Mouse (Mus musculus) CH12.LX (cell line): Measurements from ENCODE around the gene Scd2. TPM values are rescaled to one million over a fixed set of nuclear protein-coding genes. Genes with fewer than 3 reads are reported as not detected.

Experiments used
- DNase-seq: peaks from one replicate; pipeline ENCODE4 v3.0.0-alpha.2; 2013; ENCODE audit errors: extremely low read depth
- H3K27ac ChIP-seq: 2 replicates; pipeline ENCODE4 v1.5.1; 2012; ENCODE audit warnings: low read depth, mild to moderate bottlenecking, control low read depth, moderate library complexity; ENCODE audit not compliant: insufficient read depth
- H3K27me3 ChIP-seq: replicated peaks from 2 replicates; pipeline ENCODE3; 2012; ENCODE audit warnings: inconsistent platforms
- H3K36me3 ChIP-seq, 2 experiments: replicated peaks in 1 of 2; 2 replicates each; pipeline versions ENCODE3 to v1.6.1; 2012; ENCODE audit warnings: inconsistent platforms in 1 of 2, low read length in 1 of 2, mild to moderate bottlenecking in 1 of 2, mixed read lengths in 1 of 2, moderate library complexity in 1 of 2; ENCODE audit not compliant: control insufficient read depth in 1 of 2, insufficient read depth in 1 of 2
- H3K4me1 ChIP-seq, 2 experiments: 2 replicates each; pipeline ENCODE4 v1.6.1; 2012; ENCODE audit warnings: inconsistent platforms in 1 of 2, moderate library complexity in 1 of 2; ENCODE audit not compliant: insufficient read depth in 2 of 2, control insufficient read depth in 1 of 2
- H3K4me2 ChIP-seq: 2 replicates; pipeline ENCODE4 v1.6.1; 2012; ENCODE audit warnings: low read depth, mild to moderate bottlenecking, control low read depth; ENCODE audit not compliant: poor library complexity, insufficient read depth, severe bottlenecking
- H3K4me3 ChIP-seq, 3 experiments: fragments of 150-350 bp in 1 of 3; sonication (generic) in 1 of 3; replicated peaks in 1 of 3; 2 replicates each; pipeline versions ENCODE3 to v1.5.1; 2011 to 2012; ENCODE audit warnings: low read depth in 2 of 3, low read length in 2 of 3, mild to moderate bottlenecking in 2 of 3, moderate library complexity in 2 of 3, control low read depth in 1 of 3, improper control_type of control experiment in 1 of 3, inconsistent platforms in 1 of 3, mixed read lengths in 1 of 3; ENCODE audit not compliant: poor library complexity in 1 of 3
- H3K79me2 ChIP-seq: replicated peaks from 2 replicates; pipeline ENCODE4 v1.6.1; 2012; ENCODE audit warnings: mild to moderate bottlenecking, moderate library complexity; ENCODE audit not compliant: control insufficient read depth, poor library complexity, insufficient read depth, severe bottlenecking; ENCODE audit errors: extremely low read depth
- H3K9ac ChIP-seq: 2 replicates; pipeline ENCODE4 v1.6.1; 2012; ENCODE audit warnings: low read depth, mild to moderate bottlenecking, control low read depth, moderate library complexity; ENCODE audit not compliant: insufficient read depth
- H3K9me3 ChIP-seq: replicated peaks from 2 replicates; pipeline ENCODE3; 2012; ENCODE audit warnings: low read length, inconsistent platforms, mixed read lengths
- CHD1 ChIP-seq: IDR thresholded peaks from 2 replicates; pipeline ENCODE4 v1.6.1; 2012; ENCODE audit warnings: low read depth, low read length, improper control_type of control experiment, inconsistent platforms
- CTCF ChIP-seq, 2 experiments: IDR thresholded peaks in 1 of 2; conservative IDR thresholded peaks in 1 of 2; 2 replicates each; pipeline ENCODE4 v1.5.1; 2011 to 2012; ENCODE audit warnings: low read depth in 2 of 2, low read length in 2 of 2, improper control_type of control experiment in 1 of 2, inconsistent platforms in 1 of 2, mild to moderate bottlenecking in 1 of 2, moderate library complexity in 1 of 2
- E2F4 ChIP-seq: IDR thresholded peaks from 2 replicates; pipeline ENCODE4 v1.6.1; 2011; ENCODE audit warnings: low read depth, low read length, improper control_type of control experiment; ENCODE audit not compliant: insufficient replicate concordance
- EP300 ChIP-seq: IDR thresholded peaks from 2 replicates; pipeline ENCODE4 v1.6.1; 2011; ENCODE audit warnings: low read length, improper control_type of control experiment
- ETS1 ChIP-seq: conservative IDR thresholded peaks from 2 replicates; pipeline ENCODE4 v1.6.1; 2012; ENCODE audit warnings: low read depth, mild to moderate bottlenecking, inconsistent platforms, low read length, improper control_type of control experiment, moderate library complexity
- GABPA ChIP-seq: IDR thresholded peaks from 2 replicates; pipeline ENCODE4 v1.6.1; 2012; ENCODE audit warnings: low read depth, low read length, improper control_type of control experiment, inconsistent platforms; ENCODE audit not compliant: insufficient replicate concordance
- HCFC1 ChIP-seq: IDR thresholded peaks from 2 replicates; pipeline ENCODE4 v1.6.1; 2012; ENCODE audit warnings: low read depth, mild to moderate bottlenecking, inconsistent platforms, low read length, improper control_type of control experiment
- JUND ChIP-seq: conservative IDR thresholded peaks from 2 replicates; pipeline ENCODE4 v1.6.1; 2011; ENCODE audit warnings: low read depth, low read length, improper control_type of control experiment
- KAT2A ChIP-seq: IDR thresholded peaks from 2 replicates; pipeline ENCODE4 v1.6.1; 2012; ENCODE audit warnings: low read length, improper control_type of control experiment, inconsistent platforms; ENCODE audit not compliant: insufficient replicate concordance
- MAZ ChIP-seq: IDR thresholded peaks from 2 replicates; pipeline ENCODE4 v1.6.1; 2012; ENCODE audit warnings: low read depth, mild to moderate bottlenecking, inconsistent platforms, low read length, improper control_type of control experiment, moderate library complexity
- MEF2A ChIP-seq: IDR thresholded peaks from 2 replicates; pipeline ENCODE4 v1.6.1; 2014; ENCODE audit warnings: low read depth, mild to moderate bottlenecking, inconsistent platforms, low read length, improper control_type of control experiment, borderline replicate concordance
- MXI1 ChIP-seq: IDR thresholded peaks from 2 replicates; pipeline ENCODE4 v1.6.1; 2011; ENCODE audit warnings: mild to moderate bottlenecking, low read depth, low read length, improper control_type of control experiment
- NRF1 ChIP-seq: IDR thresholded peaks from 2 replicates; pipeline ENCODE4 v1.6.1; 2014; ENCODE audit warnings: low read depth, mild to moderate bottlenecking, inconsistent platforms, low read length, improper control_type of control experiment, moderate library complexity
- PAX5 ChIP-seq: IDR thresholded peaks from 2 replicates; pipeline ENCODE4 v1.6.1; 2012; ENCODE audit warnings: low read length, inconsistent platforms, mixed read lengths
- POLR2AphosphoS2 ChIP-seq: IDR thresholded peaks from 2 replicates; pipeline ENCODE4 v1.6.1; 2011; ENCODE audit warnings: low read depth, low read length, improper control_type of control experiment
- RAD21 ChIP-seq: IDR thresholded peaks from 2 replicates; pipeline ENCODE4 v1.6.1; 2011; ENCODE audit warnings: low read depth, mild to moderate bottlenecking, low read length, improper control_type of control experiment, moderate library complexity
- RCOR1 ChIP-seq: conservative IDR thresholded peaks from 2 replicates; pipeline ENCODE4 v1.6.1; 2012; ENCODE audit warnings: low read depth, mild to moderate bottlenecking, inconsistent platforms, low read length, improper control_type of control experiment
- SMC3 ChIP-seq: IDR thresholded peaks from 2 replicates; pipeline ENCODE4 v1.6.1; 2011; ENCODE audit warnings: low read depth, low read length, improper control_type of control experiment
- TBP ChIP-seq: conservative IDR thresholded peaks from 2 replicates; pipeline ENCODE4 v1.6.1; 2011; ENCODE audit warnings: low read depth, low read length, improper control_type of control experiment
- TCF12 ChIP-seq: IDR thresholded peaks from 2 replicates; pipeline ENCODE4 v1.6.1; 2014; ENCODE audit warnings: low read depth, mild to moderate bottlenecking, inconsistent platforms, low read length, improper control_type of control experiment
- UBTF ChIP-seq: IDR thresholded peaks from 2 replicates; pipeline ENCODE4 v1.6.1; 2012; ENCODE audit warnings: low read depth, mild to moderate bottlenecking, inconsistent platforms, low read length, improper control_type of control experiment, moderate library complexity
- ZNF384 ChIP-seq: IDR thresholded peaks from 2 replicates; pipeline ENCODE4 v1.6.1; 2012; ENCODE audit warnings: low read depth, low read length, improper control_type of control experiment, inconsistent platforms
- dilution Hi-C: fragments of 300-500 bp; cut with MboI; formaldehyde crosslinking; loops from 2 replicates; pipeline ENCODE4 v1.14.3; 2020; ENCODE audit warnings: low sequenced_read_pairs; ENCODE audit not compliant: extremely low pct_unique_long_range_greater_than_20kb, extremely low pct_ligation_motif_present
- in situ Hi-C: fragments of 300-500 bp; cut with MboI; formaldehyde crosslinking; loops from 3 replicates; pipeline ENCODE4 v1.14.3; 2019; ENCODE audit warnings: low sequenced_read_pairs, low pct_ligation_motif_present, low pct_unique_long_range_greater_than_20kb, mixed read lengths
- polyA plus RNA-seq: library from polyadenylated mRNA; unstranded; fragments of >175 nt; gene quantifications from 2 replicates; pipeline ENCODE4 v1.2.1, GENCODE M21; 2012; ENCODE audit warnings: low read depth; ENCODE audit not compliant: insufficient read length
- total RNA-seq, 2 experiments: library from RNA; depleted of rRNA; stranded (reverse); fragments of 300-350 nt in 1 of 2; fragments of >200 nt in 1 of 2; gene quantifications; 2 replicates each; pipeline ENCODE4 v1.2.3; 2012 to 2014

Gene Scd2
- total and polyA plus RNA-seq, 3 experiments, result 205 to 408 (median 212) TPM

DNA sequence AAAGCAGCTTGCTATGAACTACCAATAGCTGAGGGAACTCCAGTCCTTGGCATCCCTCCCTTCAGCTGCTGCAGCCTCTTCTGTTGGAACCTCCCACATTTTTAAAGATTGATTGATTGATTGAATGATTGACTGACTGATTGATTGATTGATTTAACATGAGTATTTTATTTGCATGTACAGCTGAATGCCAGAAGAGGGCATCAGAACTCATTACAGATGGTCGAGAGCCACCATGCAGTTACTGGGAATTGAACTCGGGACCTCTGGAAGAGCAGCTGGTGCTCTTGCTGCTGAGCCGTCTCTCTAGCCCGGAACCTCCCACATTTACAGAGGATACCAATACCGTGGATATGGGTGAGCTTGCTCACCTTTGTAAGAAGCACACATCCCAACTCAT is 33.0 kb upstream of the Scd2 start:
- no peaks in the 10 kb centered on the region for H3K27me3 ChIP-seq
- dilution Hi-C loops, result no loop called here

GRCm38 (mm10) chr19:44261774-44262173 is 31.7 kb upstream of the Scd2 start:
- in situ Hi-C loops, result no loop called here
- Histone ChIP-seq H3K36me3 (peaks cover 7 to 20% of the 10 kb centered on the region in 2 experiments), H3K4me2 (no peak overlapping the region), H3K27me3 (no peaks in the 10 kb centered on the region), H3K79me2 (peaks cover 7% of the 10 kb centered on the region), H3K27ac (no peak overlapping the region), H3K9me3 (no peaks in the 10 kb centered on the region), H3K4me1 (peaks cover 11 to 61% of the 10 kb centered on the region in 2 experiments), H3K4me3 (no peak overlapping the region), H3K9ac (no peak overlapping the region)
- no peak for TF ChIP-seq PAX5
- TF ChIP-seq POLR2AphosphoS2, result no peak
- no peak for TF ChIP-seq HCFC1
- no peak for TF ChIP-seq NRF1
- TF ChIP-seq TBP, result no peak
- no peak for TF ChIP-seq TCF12
- no peak for TF ChIP-seq EP300
- no peak for TF ChIP-seq JUND
- no peak for TF ChIP-seq CHD1
- no peak for TF ChIP-seq KAT2A
- TF ChIP-seq MAZ, result no peak
- no peak for TF ChIP-seq RCOR1
- no peak for TF ChIP-seq UBTF
- no peak for TF ChIP-seq ETS1
- no peak for TF ChIP-seq CTCF (conservative IDR thresholded peaks at IDR 0.05 in 1 of 2, IDR thresholded peaks at IDR 0.05 in 1 of 2; ENCODE audit: low read depth in 2 of 2, low read length in 2 of 2)
- no peak for TF ChIP-seq MEF2A
- no peak for TF ChIP-seq ZNF384
- no peak for TF ChIP-seq GABPA
- dilution Hi-C loops, result no loop called here
- DNase-seq, result no peak

More for the DNA sequence above, 33.0 kb upstream of the Scd2 start:
- no peak for DNase-seq
- no peak overlapping the region for H3K4me3 ChIP-seq
- no peaks in the 10 kb centered on the region for H3K9me3 ChIP-seq
- no peak overlapping the region for H3K9ac ChIP-seq
- H3K36me3 ChIP-seq, result peaks cover 7 to 20% of the 10 kb centered on the region in 2 experiments
- TF ChIP-seq EP300, result no peak
- TF ChIP-seq MXI1, result no peak
- no peak for TF ChIP-seq KAT2A
- TF ChIP-seq E2F4, result no peak
- TF ChIP-seq POLR2AphosphoS2, result no peak
- no peak for TF ChIP-seq HCFC1
- no peak for TF ChIP-seq MEF2A
- TF ChIP-seq SMC3, result peak; percentile 59
- peak in 1 of 2 experiments; percentile 60; a peak in 2 of 4 replicates for TF ChIP-seq CTCF (conservative IDR thresholded peaks at IDR 0.05 in 1 of 2, IDR thresholded peaks at IDR 0.05 in 1 of 2; ENCODE audit: low read depth in 2 of 2, low read length in 2 of 2)
- peak; percentile 44 for TF ChIP-seq RAD21
- TF ChIP-seq, all 38 proteins: peak for 3
- Histone ChIP-seq H3K27ac (no peak overlapping the region), H3K79me2 (peaks cover 7% of the 10 kb centered on the region), H3K4me2 (no peak overlapping the region), H3K4me1 (peaks cover 11 to 63% of the 10 kb centered on the region in 2 experiments)
- in situ Hi-C loops, result no loop called here
